Mouse (Mus musculus) megakaryocyte-erythroid progenitor cell, adult 5-6 weeks (primary cell): Measurements from ENCODE around the gene Gm21746. TPM values are rescaled to one million over a fixed set of nuclear protein-coding genes. Genes with fewer than 3 reads are reported as not detected.
"Not testable (repeated sequence)": the region's sequence is repeated elsewhere in the genome, so short reads cannot be mapped to it uniquely, and the experiment has no call there.

Experiments
- ATAC-seq: replicated peaks from 2 replicates; pipeline ENCODE4 v1.8.0; 2016; ENCODE audit warnings: mild to moderate bottlenecking, inconsistent platforms; ENCODE audit not compliant: severe bottlenecking, poor library complexity, low FRiP score, low TSS enrichment
- total RNA-seq, 2 experiments: library from RNA; stranded (forward) in 1 of 2; stranded (reverse) in 1 of 2; fragments of 200-1000, 215-1000 nt in 1 of 2; fragments of >200 nt in 1 of 2; fragmentation: Nextera tagmentation in 1 of 2; gene quantifications; 2 replicates each; pipeline ENCODE4 v1.2.3; 2014 to 2017

Gene Gm21746
- not detected in 2 replicates for total RNA-seq (2014; fragmentation: Nextera tagmentation)
- not detected in 2 replicates for total RNA-seq (2017)

- ATAC-seq = not testable (repeated sequence)
These were observed at the start of gene Gm21746 for GRCm38 (mm10) chrY:6237895-6238294. TSS of gene Gm21746 (minus strand) at chrY:6237995.

DNA sequence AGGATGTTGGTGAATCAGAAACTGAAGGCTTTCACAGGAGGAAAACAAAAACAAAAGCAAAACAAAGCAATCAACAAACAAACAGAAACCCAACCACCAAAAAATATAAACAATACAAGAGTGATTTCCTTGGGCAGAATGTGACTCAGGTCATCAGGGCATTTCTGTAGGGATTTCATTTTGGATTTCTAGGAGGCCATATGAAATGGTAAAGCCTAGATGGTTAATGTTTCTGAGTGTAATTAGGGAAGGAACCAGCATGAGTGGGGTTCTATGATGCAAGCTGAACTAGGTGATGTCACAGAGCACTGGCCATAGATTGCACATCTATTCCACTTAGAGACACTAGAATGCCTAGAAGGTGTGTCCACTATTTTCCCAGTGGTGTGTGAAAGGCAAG is 29.0 kb upstream of the Gm21746 start, which contains the start of gene Gm20873:
Gene Gm20873, plus strand, starts transcription at position 301 of the 400 bp plus-strand sequence.
- not testable (repeated sequence) for ATAC-seq

Other genes with a start within 250 kb of the Gm21746 start
- gene Gm20873, start 29.1 kb upstream of the Gm21746 start, total RNA-seq (2014; fragmentation: Nextera tagmentation) = not detected in 2 replicates
- gene Gm20873, start 29.1 kb upstream of the Gm21746 start, total RNA-seq (2017) = not detected in 2 replicates